Mouse (Mus musculus): Measurements from ENCODE around the gene Calcoco2. TPM values are rescaled to one million over a fixed set of nuclear protein-coding genes. Genes with fewer than 3 reads are reported as not detected.
"Not testable (repeated sequence)": the region's sequence is repeated elsewhere in the genome, so short reads cannot be mapped to it uniquely, and the experiment has no call there.

Gene Calcoco2
- polyA plus RNA-seq, 1 experiment from 2014 or later: not detected

DNA sequence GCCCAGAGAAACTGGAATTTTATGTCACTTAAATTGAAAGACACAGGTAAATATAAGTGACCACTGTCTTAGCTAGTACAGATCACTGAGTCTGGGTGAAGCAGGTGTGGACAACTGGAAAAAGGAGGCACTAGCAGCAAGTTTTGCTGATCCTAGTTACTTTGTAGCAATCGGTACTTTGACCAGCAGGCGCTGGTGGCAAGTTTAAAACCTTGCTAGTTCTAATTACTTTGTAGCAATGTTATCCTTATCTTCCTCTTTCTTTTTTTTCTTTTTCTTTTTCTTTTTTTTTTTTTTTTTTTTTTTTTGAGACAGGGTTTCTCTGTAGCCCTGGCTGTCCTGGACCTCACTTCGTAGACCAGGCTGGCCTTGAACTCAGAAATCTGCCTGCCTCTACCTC, 4.4 kb upstream of the Calcoco2 start:
- no peaks in the 10 kb centered on the region for H3K36me3 ChIP-seq
- H3K4me2 ChIP-seq: no peak overlapping the region
- no peak overlapping the region for H3K9ac ChIP-seq
- H3K9me3 ChIP-seq: no peaks in the 10 kb centered on the region
- 94% methylated on average over 3 of the region's 3 CpGs for WGBS
- no peak overlapping the region for H3K27ac ChIP-seq
- H3K4me1 ChIP-seq (replicated peaks): no peaks in the 10 kb centered on the region
- no peak overlapping the region for H3K4me3 ChIP-seq
- no peak for ATAC-seq (ENCODE audit: low FRiP score)
- peaks cover 11% of the 10 kb centered on the region for H3K27me3 ChIP-seq

DNA sequence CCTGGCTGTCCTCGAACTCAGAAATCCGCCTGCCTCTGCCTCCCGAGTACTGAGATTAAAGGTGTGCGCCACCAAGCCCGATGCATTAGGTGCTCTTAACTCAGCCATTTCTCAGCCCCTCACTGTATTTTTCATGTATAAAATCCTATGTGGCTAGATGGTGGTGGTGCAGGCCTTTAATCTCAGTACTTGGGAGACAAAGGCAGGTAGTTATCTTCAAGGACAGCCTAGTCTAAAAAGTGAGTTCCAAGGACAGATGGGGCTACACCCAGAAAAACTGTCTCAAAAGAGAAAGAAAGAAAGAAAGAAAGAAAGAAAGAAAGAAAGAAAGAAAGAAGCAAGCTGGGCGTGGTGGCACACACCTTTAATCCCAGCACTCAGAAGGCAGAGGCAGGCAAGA, 3.7 kb upstream of the Calcoco2 start:
- Histone ChIP-seq H3K9ac (no peak overlapping the region), H3K4me3 (no peak overlapping the region), H3K4me2 (no peak overlapping the region), H3K9me3 (no peaks in the 10 kb centered on the region), H3K4me1 (replicated peaks) (no peaks in the 10 kb centered on the region), H3K36me3 (no peaks in the 10 kb centered on the region), H3K27me3 (peaks cover 5% of the 10 kb centered on the region; the same call in 1 of the 2 replicates), H3K27ac (no peak overlapping the region)
- 89% methylated on average over 6 of the region's 6 CpGs for WGBS
- ATAC-seq (ENCODE audit: low FRiP score): no peak

DNA sequence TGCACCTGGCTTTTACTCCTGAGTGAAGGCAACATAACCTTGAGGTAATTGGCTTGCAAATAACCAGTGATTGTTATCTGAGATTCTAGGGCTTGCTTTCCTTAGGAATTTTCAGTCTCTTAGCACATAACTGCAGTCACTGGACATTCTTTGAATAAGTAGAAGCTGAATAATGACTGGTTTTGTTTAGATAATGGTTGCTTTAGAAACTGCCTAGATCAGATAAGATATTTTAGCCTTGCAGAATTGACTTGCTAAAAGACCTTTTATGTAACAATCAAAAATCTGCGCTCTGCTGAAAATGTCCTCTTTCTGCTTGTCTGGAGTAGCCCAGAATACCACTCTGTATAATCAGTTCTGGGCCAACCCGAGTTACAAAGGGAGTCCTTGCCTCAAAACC, 2.3 kb upstream of the Calcoco2 start:
- WGBS: 65% methylated on average over 2 of the region's 2 CpGs
- no peaks in the 10 kb centered on the region for H3K4me1 ChIP-seq (replicated peaks)
- H3K27me3 ChIP-seq: no peaks in the 10 kb centered on the region
- H3K27ac ChIP-seq: no peak overlapping the region
- no peaks in the 10 kb centered on the region for H3K36me3 ChIP-seq
- no peak for ATAC-seq (ENCODE audit: low FRiP score)
- no peak overlapping the region for H3K4me3 ChIP-seq
- H3K9ac ChIP-seq: no peak overlapping the region
- no peak overlapping the region for H3K4me2 ChIP-seq
- no peaks in the 10 kb centered on the region for H3K9me3 ChIP-seq

GRCm38 (mm10) chr11:96110950-96111349, 814 bp downstream of the Calcoco2 start:
- not testable (repeated sequence) for H3K27ac ChIP-seq; H3K4me3 ChIP-seq; H3K27me3 ChIP-seq; H3K36me3 ChIP-seq; ATAC-seq (ENCODE audit: low FRiP score); H3K9me3 ChIP-seq; H3K4me2 ChIP-seq; H3K9ac ChIP-seq; H3K4me1 ChIP-seq (replicated peaks)
- 72% methylated on average over 2 of the region's 2 CpGs for WGBS

DNA sequence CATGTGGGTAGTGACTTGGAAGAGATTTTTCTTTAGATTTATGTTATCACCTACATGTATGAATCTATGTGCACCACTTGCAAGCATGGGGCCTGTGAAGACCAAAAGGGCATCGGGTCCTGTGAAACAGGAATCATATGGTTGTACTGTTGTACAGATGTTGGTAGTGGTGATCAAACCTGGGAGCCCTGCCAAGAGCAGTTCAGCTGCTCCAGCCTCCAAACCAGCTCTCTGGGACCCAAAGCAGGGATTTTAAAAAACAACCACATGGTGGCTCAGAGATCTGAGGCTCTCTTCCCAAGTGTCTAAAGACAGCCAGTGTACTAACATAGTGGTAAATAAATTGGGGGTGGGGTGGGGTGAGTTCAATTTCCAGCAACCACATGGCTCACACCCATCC, 3.4 kb downstream of the Calcoco2 start:
- Histone ChIP-seq H3K4me2 (no peak overlapping the region), H3K27ac (no peak overlapping the region), H3K9ac (no peak overlapping the region), H3K27me3 (no peaks in the 10 kb centered on the region), H3K4me1 (replicated peaks) (no peaks in the 10 kb centered on the region), H3K36me3 (no peaks in the 10 kb centered on the region), H3K9me3 (no peaks in the 10 kb centered on the region), H3K4me3 (no peak overlapping the region)
- no peak for ATAC-seq (ENCODE audit: low FRiP score)
- WGBS: 90% methylated on average over 1 of the region's 1 CpGs

GRCm38 (mm10) chr11:96093361-96093760, 18.4 kb downstream of the Calcoco2 start:
- ATAC-seq (ENCODE audit: low FRiP score): no peak
- 14% methylated on average over 3 of the region's 3 CpGs for WGBS
- H3K27me3 ChIP-seq: peaks cover 12% of the 10 kb centered on the region
- H3K4me2 ChIP-seq: no peak overlapping the region
- no peak overlapping the region for H3K4me3 ChIP-seq
- H3K9ac ChIP-seq: no peak overlapping the region
- no peak overlapping the region for H3K27ac ChIP-seq
- H3K36me3 ChIP-seq: no peaks in the 10 kb centered on the region
- H3K9me3 ChIP-seq: no peaks in the 10 kb centered on the region
- H3K4me1 ChIP-seq (replicated peaks): no peaks in the 10 kb centered on the region

DNA sequence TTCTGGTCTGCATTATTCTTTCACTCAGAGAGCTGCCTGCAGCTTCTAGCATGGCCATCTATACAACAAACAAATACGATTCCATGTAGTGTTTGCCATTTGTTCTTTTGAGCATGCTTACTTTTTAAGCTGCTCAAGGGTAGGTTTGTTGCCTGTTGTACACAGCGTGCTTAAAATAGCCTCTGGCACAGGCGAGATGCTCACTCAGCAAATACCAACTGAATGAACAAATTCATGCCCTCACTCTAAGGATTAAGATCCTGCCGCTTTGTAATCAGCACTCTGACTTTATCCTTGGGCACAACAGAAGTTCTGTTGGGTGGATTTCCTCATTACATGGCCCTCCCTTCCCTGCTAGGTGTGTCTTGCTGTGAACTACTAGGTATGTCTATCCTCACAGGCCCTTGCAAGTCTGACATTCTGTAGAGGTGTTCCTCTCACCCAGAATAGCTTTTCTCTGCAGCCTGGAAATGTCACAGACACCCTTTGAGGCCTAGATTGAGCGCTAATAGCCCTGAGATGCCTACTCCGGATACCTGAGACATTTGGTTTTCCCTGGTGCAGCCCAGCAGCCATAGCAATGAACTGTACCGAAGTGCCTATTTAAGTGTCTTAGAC, 19.0 kb downstream of the Calcoco2 start:
- 47% methylated on average over 7 of the region's 7 CpGs for WGBS

GRCm38 (mm10) chr11:96091073-96091472, 20.7 kb downstream of the Calcoco2 start:
- H3K4me2 ChIP-seq: no peak overlapping the region
- WGBS: 45% methylated on average over 2 of the region's 2 CpGs
- ATAC-seq (ENCODE audit: low FRiP score): no peak

More for the DNA sequence above, 19.0 kb downstream of the Calcoco2 start:
- no peak for ATAC-seq (ENCODE audit: low FRiP score)
- Histone ChIP-seq H3K36me3 (no peaks in the 10 kb centered on the region), H3K9ac (no peak overlapping the region), H3K27me3 (peaks cover 12% of the 10 kb centered on the region), H3K9me3 (peaks cover 3% of the 10 kb centered on the region; the same call in 1 of the 2 replicates), H3K4me3 (no peak overlapping the region), H3K27ac (no peak overlapping the region), H3K4me2 (no peak overlapping the region), H3K4me1 (replicated peaks) (no peaks in the 10 kb centered on the region)

DNA sequence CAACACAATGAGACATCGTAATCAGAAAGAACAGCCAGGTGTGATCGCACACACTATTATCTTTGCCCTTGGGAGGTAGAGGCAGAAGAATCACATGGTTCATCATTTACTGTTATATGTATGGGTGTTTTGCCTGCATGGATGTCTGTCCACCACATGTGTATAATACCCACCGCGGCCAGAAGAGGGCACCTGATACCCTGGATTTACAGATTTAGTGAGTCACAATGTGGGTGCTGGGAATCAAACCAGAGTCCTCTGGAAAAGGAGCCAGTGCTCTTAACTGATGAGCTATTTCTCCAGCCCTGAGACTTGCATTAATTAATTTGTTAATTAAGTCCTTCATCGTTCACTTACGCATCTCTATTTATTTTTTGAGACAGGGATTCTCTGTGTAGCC, 23.8 kb downstream of the Calcoco2 start:
- no peaks in the 10 kb centered on the region for H3K36me3 ChIP-seq
- 86% methylated on average over 6 of the region's 6 CpGs for WGBS
- H3K9me3 ChIP-seq: peaks cover 4% of the 10 kb centered on the region; the same call in 1 of the 2 replicates
- H3K4me1 ChIP-seq (replicated peaks): no peaks in the 10 kb centered on the region
- no peak overlapping the region for H3K4me2 ChIP-seq
- H3K9ac ChIP-seq: no peak overlapping the region
- no peak for ATAC-seq (ENCODE audit: low FRiP score)
- H3K4me3 ChIP-seq: no peak overlapping the region
- H3K27ac ChIP-seq: no peak overlapping the region
- H3K27me3 ChIP-seq: peaks cover 10% of the 10 kb centered on the region; the same call in 1 of the 2 replicates

More at GRCm38 (mm10) chr11:96091073-96091472, 20.7 kb downstream of the Calcoco2 start:
- Histone ChIP-seq H3K4me3 (no peak overlapping the region), H3K9ac (no peak overlapping the region), H3K9me3 (peaks cover 4% of the 10 kb centered on the region; the same call in 1 of the 2 replicates), H3K27me3 (peaks cover 9% of the 10 kb centered on the region; the same call in 1 of the 2 replicates), H3K4me1 (replicated peaks) (no peaks in the 10 kb centered on the region), H3K36me3 (no peaks in the 10 kb centered on the region), H3K27ac (no peak overlapping the region)

GRCm38 (mm10) chr11:96082682-96083081, 29.1 kb downstream of the Calcoco2 start:
- no peaks in the 10 kb centered on the region for H3K4me1 ChIP-seq (replicated peaks)
- no peaks in the 10 kb centered on the region for H3K36me3 ChIP-seq
- H3K27me3 ChIP-seq: 0 out of 2 replicates have a peak, but pooled peaks cover 4% of the 10 kb centered on the region
- H3K27ac ChIP-seq: no peak overlapping the region
- no peak overlapping the region for H3K9ac ChIP-seq
- no peak for ATAC-seq (ENCODE audit: low FRiP score)
- WGBS: 74% methylated on average over 3 of the region's 3 CpGs
- H3K4me2 ChIP-seq: no peak overlapping the region
- H3K9me3 ChIP-seq: no peaks in the 10 kb centered on the region
- no peak overlapping the region for H3K4me3 ChIP-seq

- Histone ChIP-seq H3K27ac (no peak overlapping the region), H3K4me1 (replicated peaks) (peaks cover 5% of the 10 kb centered on the region; the same call in 1 of the 2 replicates), H3K27me3 (0 out of 2 replicates have a peak, but pooled peaks cover 2% of the 10 kb centered on the region), H3K4me2 (no peak overlapping the region), H3K4me3 (no peak overlapping the region), H3K36me3 (no peaks in the 10 kb centered on the region), H3K9me3 (no peaks in the 10 kb centered on the region), H3K9ac (no peak overlapping the region)
- no peak for ATAC-seq (ENCODE audit: low FRiP score)
- 93% methylated on average over 5 of the region's 5 CpGs for whole genome bisulfite sequencing
Observed at GRCm38 (mm10) chr11:96080736-96081135, 31.0 kb downstream of the Calcoco2 start.

DNA sequence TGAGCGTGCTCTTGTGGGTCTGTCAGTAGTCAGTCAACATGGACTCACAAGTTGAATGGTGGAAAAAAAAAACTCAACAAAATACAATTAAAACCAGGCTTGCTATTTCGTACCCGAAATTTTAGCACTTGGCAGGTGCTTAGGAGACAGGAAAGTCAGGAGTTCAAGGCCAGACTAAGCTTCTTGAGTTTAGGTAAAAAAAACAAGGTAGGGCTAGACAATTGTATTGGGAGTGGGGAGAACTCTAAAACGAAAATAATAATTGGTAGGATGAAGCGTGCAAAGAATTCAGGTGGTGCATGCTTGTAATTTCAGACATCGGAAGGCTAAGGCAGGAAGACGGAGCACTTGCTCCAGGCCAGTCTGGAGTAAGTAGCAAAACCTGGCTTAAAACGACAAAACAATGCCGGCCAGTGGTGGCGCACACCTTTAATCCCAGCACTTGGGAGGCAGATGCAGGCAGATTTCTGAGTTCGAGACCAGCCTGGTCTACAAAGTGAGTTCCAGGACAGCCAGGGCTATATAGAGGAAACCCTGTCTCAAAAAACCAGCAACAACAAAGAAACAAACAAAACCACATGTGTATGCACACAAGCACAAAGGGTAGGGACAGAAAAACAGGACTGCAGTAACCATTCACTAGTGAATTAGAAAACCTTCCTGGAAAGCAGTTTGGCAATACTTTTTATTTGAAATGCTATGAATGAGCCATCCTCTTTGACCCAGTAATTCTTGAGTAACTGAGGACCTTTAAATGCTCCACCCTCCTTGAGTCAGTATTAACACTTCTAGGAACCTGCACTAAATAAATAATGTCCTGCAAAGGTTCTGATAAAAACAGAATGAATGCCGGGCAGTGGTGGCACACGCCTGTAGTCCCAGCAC, 35.3 kb downstream of the Calcoco2 start:
- H3K4me3 ChIP-seq: peak overlapping the region; percentile 34
- peak overlapping the region; percentile 39; the same call in 1 of the 2 replicates for H3K9ac ChIP-seq
- H3K9me3 ChIP-seq: no peaks in the 10 kb centered on the region
- H3K4me2 ChIP-seq: peak overlapping the region; percentile 55
- H3K27ac ChIP-seq: peak overlapping the region; percentile 86
- H3K27me3 ChIP-seq: no peaks in the 10 kb centered on the region
- H3K4me1 ChIP-seq (replicated peaks): peaks cover 24% of the 10 kb centered on the region
- no peak for ATAC-seq (ENCODE audit: low FRiP score)
- peaks cover 14% of the 10 kb centered on the region for H3K36me3 ChIP-seq
- 69% methylated on average over 13 of the region's 13 CpGs for WGBS
